Mouse (Mus musculus): ENCODE measurements around the gene Plac9a.
"Not testable (repeated sequence)": the region's sequence is repeated elsewhere in the genome, so short reads cannot be mapped to it uniquely, and the experiment has no call there.

Gene Plac9a

GRCm38 (mm10) chr14:25865251-25865650, 37.6 kb downstream of the Plac9a start:
- in situ Hi-C loops (cut with MseI, MboI) = no loop called here

GRCm38 (mm10) chr14:25863721-25864120, 39.2 kb downstream of the Plac9a start:
- in situ Hi-C loops (cut with MseI, MboI) = no loop called here

- in situ Hi-C loops (cut with MseI, MboI) = no loop called here
Observed at GRCm38 (mm10) chr14:25861771-25862530, 40.9 kb downstream of the Plac9a start.

GRCm38 (mm10) chr14:25857940-25858339, 45.0 kb downstream of the Plac9a start:
- in situ Hi-C loops (cut with MseI, MboI) = no loop called here

GRCm38 (mm10) chr14:25857168-25857621, 45.7 kb downstream of the Plac9a start:
- in situ Hi-C loops (cut with MseI, MboI) = no loop called here

GRCm38 (mm10) chr14:25855241-25855885, 47.5 kb downstream of the Plac9a start:
- in situ Hi-C loops (cut with MseI, MboI) = no loop called here

GRCm38 (mm10) chr14:25853717-25854452, 49.0 kb downstream of the Plac9a start:
- in situ Hi-C loops (cut with MseI, MboI) = no loop called here

DNA sequence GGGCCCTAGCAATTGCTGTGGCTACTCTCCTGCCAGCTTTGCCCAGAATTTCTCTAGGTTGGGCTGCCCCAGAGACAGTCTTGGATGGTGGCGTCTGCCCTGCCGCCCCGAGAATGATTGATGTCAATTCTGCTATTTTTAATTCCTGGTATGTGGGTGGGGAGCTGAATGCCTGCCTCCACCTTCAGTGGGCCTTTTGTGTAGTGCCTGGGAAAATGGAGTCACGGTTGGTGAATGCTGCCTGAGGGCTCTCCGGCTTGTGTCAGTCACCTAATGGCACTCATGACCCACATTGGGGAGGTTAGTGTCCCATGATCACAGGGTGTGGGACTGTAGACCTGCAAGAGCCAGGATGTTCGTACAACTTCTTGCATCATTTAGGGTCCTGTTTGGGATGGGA, 49.6 kb downstream of the Plac9a start:
- in situ Hi-C loops (cut with MseI, MboI) = no loop called here

- in situ Hi-C loops (cut with MseI, MboI) = no loop called here
Observed at GRCm38 (mm10) chr14:25852121-25852561, 50.8 kb downstream of the Plac9a start.

GRCm38 (mm10) chr14:25851189-25851588, 51.7 kb downstream of the Plac9a start:
- in situ Hi-C loops (cut with MseI, MboI) = no loop called here

- in situ Hi-C loops (cut with MseI, MboI) = no loop called here
Observed at GRCm38 (mm10) chr14:25850433-25850832, 52.5 kb downstream of the Plac9a start.

DNA sequence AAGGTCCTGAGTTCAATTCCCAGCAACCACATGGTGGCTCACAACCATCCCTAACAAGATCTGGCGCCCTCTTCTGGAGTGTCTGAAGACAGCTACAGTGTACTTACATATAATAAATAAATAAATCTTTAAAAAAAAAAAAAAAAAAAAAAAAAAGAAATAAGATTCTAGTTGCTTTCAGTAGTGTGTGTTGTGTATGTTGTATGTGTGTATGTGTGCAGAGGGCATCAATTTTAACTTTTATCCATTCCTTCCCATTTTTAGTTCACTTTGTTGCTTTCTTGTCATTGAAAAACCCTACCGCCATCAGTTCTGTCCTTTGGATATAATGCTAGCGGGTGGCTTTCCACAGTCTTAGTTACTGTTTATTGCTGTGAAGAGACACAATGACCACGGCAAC, 54.2 kb downstream of the Plac9a start:
- in situ Hi-C loops (cut with MseI, MboI) = not testable (repeated sequence)

- in situ Hi-C loops (cut with MseI, MboI) = no loop called here
Observed at GRCm38 (mm10) chr14:25848237-25848636, 54.7 kb downstream of the Plac9a start.

- in situ Hi-C loops (cut with MseI, MboI) = no loop called here
Observed at GRCm38 (mm10) chr14:25847660-25848059, 55.2 kb downstream of the Plac9a start.

GRCm38 (mm10) chr14:25846516-25846915, 56.4 kb downstream of the Plac9a start:
- in situ Hi-C loops (cut with MseI, MboI) = no loop called here

DNA sequence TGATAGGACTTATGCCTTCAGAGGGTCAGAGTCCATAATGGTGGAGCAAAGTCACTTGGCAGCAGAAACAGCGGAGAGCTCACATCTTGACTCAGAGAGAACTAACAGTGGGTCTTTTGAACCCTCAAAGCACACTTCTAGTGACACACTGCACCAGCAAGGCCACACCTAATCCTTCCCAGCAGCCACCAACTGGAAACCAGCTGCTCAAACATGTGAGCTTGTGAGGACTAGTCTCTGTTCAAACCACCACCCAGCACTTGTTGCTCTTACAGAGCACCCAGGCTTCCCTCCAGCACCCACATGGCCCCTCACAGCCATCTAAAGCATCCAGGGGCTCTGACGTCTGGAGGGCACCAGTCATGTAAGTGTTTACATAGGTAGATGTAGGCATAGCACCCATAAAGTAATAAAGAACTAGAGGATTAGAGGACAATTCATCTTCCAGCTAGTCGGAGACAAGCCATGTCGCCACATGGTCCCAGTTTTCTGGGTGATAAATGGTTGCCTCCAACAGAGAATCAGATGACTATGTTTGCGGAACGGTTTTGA, 57.0 kb downstream of the Plac9a start:
- in situ Hi-C loops (cut with MseI, MboI) = no loop called here

DNA sequence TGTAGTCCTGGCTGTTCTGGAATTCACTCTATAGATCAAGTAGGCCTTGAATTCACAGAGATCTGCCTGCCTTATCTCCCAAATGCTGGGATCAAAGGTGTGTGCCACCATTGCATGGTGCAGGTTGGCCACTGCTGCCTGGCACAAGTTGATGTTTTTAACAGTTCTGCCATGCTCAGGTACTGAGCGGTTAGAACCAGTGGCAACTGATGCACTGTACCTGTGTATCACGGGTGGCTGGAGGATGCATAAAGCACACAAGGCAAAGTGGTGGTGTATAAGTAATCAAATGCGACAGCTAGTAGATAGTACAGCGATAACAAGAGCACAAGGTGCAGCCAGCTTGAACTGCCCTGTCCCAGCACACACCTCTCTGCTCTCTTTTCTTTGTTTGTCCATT, 58.5 kb downstream of the Plac9a start:
- in situ Hi-C loops (cut with MseI, MboI) = no loop called here

GRCm38 (mm10) chr14:25842688-25843003, 60.3 kb downstream of the Plac9a start:
- in situ Hi-C loops (cut with MseI, MboI) = no loop called here

GRCm38 (mm10) chr14:25841991-25842687, 60.8 kb downstream of the Plac9a start, which contains the start of gene Anxa11:
TSS of gene Anxa11 (plus strand) at chr14:25842156.
- in situ Hi-C loops (cut with MseI, MboI) = no loop called here

GRCm38 (mm10) chr14:25841579-25841978, 61.3 kb downstream of the Plac9a start:
- in situ Hi-C loops (cut with MseI, MboI) = no loop called here

GRCm38 (mm10) chr14:25840961-25841360, 61.9 kb downstream of the Plac9a start:
- in situ Hi-C loops (cut with MseI, MboI) = no loop called here

- in situ Hi-C loops (cut with MseI, MboI) = no loop called here
Observed at GRCm38 (mm10) chr14:25839791-25840190, 63.1 kb downstream of the Plac9a start.
